Mouse (Mus musculus): ENCODE measurements at regions not wholly inside any gene's neighbourhood (a gene's known extent, or its start where the extent isn't known, plus 50 kb on each side); places are given as distances from the start of the nearest gene placed in this dataset.

- no peaks in the 10 kb centered on the region for H3K9me3 ChIP-seq (replicated peaks)
- 84% methylated on average over 2 of the region's 2 CpGs for WGBS
- no peaks in the 10 kb centered on the region for H3K36me3 ChIP-seq
- H3K27me3 ChIP-seq, result no peaks in the 10 kb centered on the region
- no peak for ATAC-seq (ENCODE audit: low FRiP score)
- H3K9ac ChIP-seq, result no peak overlapping the region
- H3K4me1 ChIP-seq, result no peaks in the 10 kb centered on the region
- no peak overlapping the region for H3K27ac ChIP-seq
- no peak overlapping the region for H3K4me3 ChIP-seq
- no peak overlapping the region for H3K4me2 ChIP-seq (replicated peaks)
Observed at GRCm38 (mm10) chr16:78626803-78627202, 50.3 kb upstream of the D16Ertd472e start.

Measured in hindbrain, embryonic 12.5 days (tissue).